Mouse (Mus musculus): ENCODE data around the gene Fhl2. TPM values are rescaled to one million over a fixed set of nuclear protein-coding genes. Genes with fewer than 3 reads are reported as not detected.

Fhl2 gene
- polyA plus RNA-seq, 1 experiment, result 135 TPM

DNA sequence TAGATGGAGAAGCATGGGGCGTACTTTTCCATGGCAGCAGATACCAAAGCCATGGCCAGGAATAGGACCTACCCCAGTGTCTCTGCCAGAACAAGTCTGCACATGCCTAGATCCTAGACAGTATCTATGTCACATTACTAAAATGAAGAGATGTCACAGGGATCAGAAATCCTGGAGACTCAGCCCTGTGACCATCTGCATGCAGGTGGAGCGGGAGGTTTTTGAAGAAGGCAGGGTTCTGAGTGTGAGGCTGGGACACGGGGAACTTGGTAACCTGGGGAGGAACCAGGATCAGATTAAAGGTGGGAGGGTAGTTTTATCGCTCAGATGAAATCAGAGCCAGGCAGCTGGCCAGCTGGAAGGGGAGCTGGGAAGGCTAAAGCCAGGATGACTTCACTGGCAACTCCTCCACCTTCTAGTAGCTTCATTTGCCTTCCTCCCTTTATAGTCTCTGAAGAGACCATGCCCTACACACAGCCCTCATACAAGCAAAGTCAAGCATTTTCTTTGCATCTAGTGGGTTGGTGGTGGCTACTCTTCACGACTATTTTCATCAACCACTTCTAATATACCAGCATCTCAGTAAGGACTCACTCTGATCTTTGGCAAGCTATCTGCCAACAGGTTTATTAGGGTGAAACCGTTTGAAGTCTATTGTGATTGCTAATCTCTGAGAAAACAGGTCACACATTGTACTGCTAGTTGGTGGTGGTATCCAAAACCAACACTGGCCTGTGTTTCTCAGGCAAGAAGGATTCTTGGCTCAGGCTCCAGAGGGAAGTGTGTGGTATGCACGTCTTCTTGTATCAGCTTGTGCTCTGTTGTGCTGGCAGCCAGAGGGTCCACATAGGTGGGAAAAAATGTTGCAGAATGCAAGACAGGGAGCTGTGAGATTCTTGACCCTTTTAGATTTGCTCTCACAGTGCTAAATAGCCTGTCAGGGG lies 23.2 kb downstream of the Fhl2 start:
- no peak overlapping the region for H3K4me3 ChIP-seq (ENCODE audit: insufficient read depth, poor library complexity, severe bottlenecking)
- TF ChIP-seq MYOD1 (IDR thresholded peaks at IDR 0.05; ENCODE audit: control insufficient read depth, insufficient read length, low read depth) (no peak), MAX (IDR thresholded peaks at IDR 0.05) (no peak), MYOG (IDR thresholded peaks at IDR 0.05; ENCODE audit: control insufficient read depth, extremely low read depth, insufficient read length) (no peak), CEBPB (IDR thresholded peaks at IDR 0.05; ENCODE audit: low read depth) (no peak), CTCF (IDR thresholded peaks at IDR 0.05; ENCODE audit: control insufficient read depth, insufficient read depth, insufficient read length) (no peak)

DNA sequence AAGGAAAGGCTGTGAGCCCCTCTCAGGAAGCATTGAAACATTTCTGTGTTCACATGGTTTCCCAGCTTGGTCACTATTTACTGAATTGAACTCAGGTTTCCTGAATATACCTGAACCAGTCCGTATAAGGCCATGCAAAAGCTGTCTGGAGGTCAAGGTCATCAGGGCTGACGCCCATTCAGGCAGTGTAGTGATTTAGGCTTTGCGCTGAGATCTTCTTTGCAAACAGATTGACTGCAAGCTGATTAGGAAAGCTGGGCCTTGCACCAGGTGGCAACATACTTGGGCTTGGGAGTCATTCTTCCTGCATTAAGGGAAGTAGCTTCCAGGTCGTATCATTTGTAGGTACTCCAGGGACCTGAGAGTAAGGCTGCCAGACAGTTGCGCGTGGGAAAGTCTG lies 25.0 kb downstream of the Fhl2 start:
- no peaks in the 10 kb centered on the region for H3K36me3 ChIP-seq (ENCODE audit: control insufficient read depth, insufficient read depth)

More for the DNA sequence above, 23.2 kb downstream of the Fhl2 start:
- no peaks in the 10 kb centered on the region for H3K79me2 ChIP-seq (ENCODE audit: control insufficient read depth, insufficient read depth)
- H3K79me3 ChIP-seq (ENCODE audit: low read depth), result no peaks in the 10 kb centered on the region
- no peaks in the 10 kb centered on the region for H3K27me3 ChIP-seq (ENCODE audit: control insufficient read depth, insufficient read depth, insufficient read length)
- no peaks in the 10 kb centered on the region for H3K36me3 ChIP-seq (ENCODE audit: control insufficient read depth, insufficient read depth)
- H3ac ChIP-seq (ENCODE audit: control insufficient read depth, insufficient read length, low read depth), result no peak overlapping the region

DNA sequence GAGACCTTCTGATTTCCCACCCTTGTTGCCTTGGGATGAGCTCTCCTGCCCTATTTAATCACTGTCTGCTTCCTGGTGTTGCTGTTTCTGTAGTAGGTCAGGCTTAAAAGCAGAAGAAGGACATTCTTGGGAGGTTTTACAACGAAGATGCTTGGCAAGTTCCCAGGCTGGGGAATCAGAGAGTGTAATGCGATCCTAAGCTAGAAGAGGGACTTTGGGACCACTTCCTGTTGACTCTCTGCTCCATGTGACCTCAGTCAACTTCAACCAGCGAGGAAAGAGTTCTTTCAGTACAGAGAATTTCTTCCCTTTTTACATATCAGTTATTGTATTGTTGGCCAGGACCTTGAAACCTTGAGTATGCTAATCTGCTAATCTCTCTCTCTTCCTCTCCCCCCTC lies 25.7 kb downstream of the Fhl2 start:
- Histone ChIP-seq H3K79me2 (ENCODE audit: control insufficient read depth, insufficient read depth) (no peaks in the 10 kb centered on the region), H3ac (ENCODE audit: control insufficient read depth, insufficient read length, low read depth) (no peak overlapping the region), H3K27me3 (ENCODE audit: control insufficient read depth, insufficient read depth, insufficient read length) (no peaks in the 10 kb centered on the region), H3K36me3 (ENCODE audit: control insufficient read depth, insufficient read depth) (no peaks in the 10 kb centered on the region), H3K4me3 (ENCODE audit: insufficient read depth, poor library complexity, severe bottlenecking) (no peak overlapping the region), H3K79me3 (ENCODE audit: low read depth) (no peaks in the 10 kb centered on the region)
- TF ChIP-seq MAX (IDR thresholded peaks at IDR 0.05) (peak; percentile 62), MYOD1 (IDR thresholded peaks at IDR 0.05; ENCODE audit: control insufficient read depth, insufficient read length, low read depth) (no peak), MYOG (IDR thresholded peaks at IDR 0.05; ENCODE audit: control insufficient read depth, extremely low read depth, insufficient read length) (no peak), CTCF (IDR thresholded peaks at IDR 0.05; ENCODE audit: control insufficient read depth, insufficient read depth, insufficient read length) (no peak), USF1 (IDR thresholded peaks at IDR 0.05; ENCODE audit: low read depth) (peak; percentile 97), CEBPB (IDR thresholded peaks at IDR 0.05; ENCODE audit: low read depth) (no peak), FOSL1 (IDR thresholded peaks at IDR 0.05; ENCODE audit: insufficient read depth, low read length, poor library complexity, severe bottlenecking) (no peak)

More for the DNA sequence above, 25.0 kb downstream of the Fhl2 start:
- H3ac ChIP-seq (ENCODE audit: control insufficient read depth, insufficient read length, low read depth), result no peak overlapping the region
- no peaks in the 10 kb centered on the region for H3K79me3 ChIP-seq (ENCODE audit: low read depth)
- no peaks in the 10 kb centered on the region for H3K27me3 ChIP-seq (ENCODE audit: control insufficient read depth, insufficient read depth, insufficient read length)
- no peaks in the 10 kb centered on the region for H3K79me2 ChIP-seq (ENCODE audit: control insufficient read depth, insufficient read depth)
- TF ChIP-seq CTCF (IDR thresholded peaks at IDR 0.05; ENCODE audit: control insufficient read depth, insufficient read depth, insufficient read length) (no peak), MYOG (IDR thresholded peaks at IDR 0.05; ENCODE audit: control insufficient read depth, extremely low read depth, insufficient read length) (no peak)
- H3K4me3 ChIP-seq (ENCODE audit: insufficient read depth, poor library complexity, severe bottlenecking), result no peak overlapping the region

DNA sequence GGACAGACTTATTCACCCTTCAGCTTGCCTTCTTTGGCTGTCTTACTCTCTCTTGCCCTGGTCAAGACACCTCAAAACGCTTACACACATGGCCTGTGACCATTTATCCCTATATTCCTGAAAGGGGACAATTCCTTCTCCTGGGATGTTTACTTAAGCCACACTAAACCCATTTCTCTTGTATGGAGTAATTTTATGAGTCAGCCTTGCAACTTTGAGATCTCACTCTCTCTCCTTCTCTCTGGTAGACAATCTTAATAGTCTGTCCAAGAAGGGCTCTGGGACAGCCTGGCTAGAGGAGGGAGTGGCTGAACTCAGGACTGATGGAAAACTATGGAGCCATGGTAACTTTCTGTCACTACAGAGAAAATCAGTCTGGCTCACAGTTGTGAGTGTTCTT lies 27.1 kb downstream of the Fhl2 start:
- no peaks in the 10 kb centered on the region for H3K36me3 ChIP-seq (ENCODE audit: control insufficient read depth, insufficient read depth)
- peak; percentile 2 for TF ChIP-seq FOSL1 (IDR thresholded peaks at IDR 0.05; ENCODE audit: insufficient read depth, low read length, poor library complexity, severe bottlenecking)
- no peak for TF ChIP-seq CTCF (IDR thresholded peaks at IDR 0.05; ENCODE audit: control insufficient read depth, insufficient read depth, insufficient read length)
- no peak for TF ChIP-seq MYOD1 (IDR thresholded peaks at IDR 0.05; ENCODE audit: control insufficient read depth, insufficient read length, low read depth)
- no peak for TF ChIP-seq USF1 (IDR thresholded peaks at IDR 0.05; ENCODE audit: low read depth)
- peak; percentile 56 for TF ChIP-seq CEBPB (IDR thresholded peaks at IDR 0.05; ENCODE audit: low read depth)
- no peak overlapping the region for H3ac ChIP-seq (ENCODE audit: control insufficient read depth, insufficient read length, low read depth)
- no peak overlapping the region for H3K4me3 ChIP-seq (ENCODE audit: insufficient read depth, poor library complexity, severe bottlenecking)
- no peaks in the 10 kb centered on the region for H3K27me3 ChIP-seq (ENCODE audit: control insufficient read depth, insufficient read depth, insufficient read length)
- no peaks in the 10 kb centered on the region for H3K79me2 ChIP-seq (ENCODE audit: control insufficient read depth, insufficient read depth)
- no peaks in the 10 kb centered on the region for H3K79me3 ChIP-seq (ENCODE audit: low read depth)

DNA sequence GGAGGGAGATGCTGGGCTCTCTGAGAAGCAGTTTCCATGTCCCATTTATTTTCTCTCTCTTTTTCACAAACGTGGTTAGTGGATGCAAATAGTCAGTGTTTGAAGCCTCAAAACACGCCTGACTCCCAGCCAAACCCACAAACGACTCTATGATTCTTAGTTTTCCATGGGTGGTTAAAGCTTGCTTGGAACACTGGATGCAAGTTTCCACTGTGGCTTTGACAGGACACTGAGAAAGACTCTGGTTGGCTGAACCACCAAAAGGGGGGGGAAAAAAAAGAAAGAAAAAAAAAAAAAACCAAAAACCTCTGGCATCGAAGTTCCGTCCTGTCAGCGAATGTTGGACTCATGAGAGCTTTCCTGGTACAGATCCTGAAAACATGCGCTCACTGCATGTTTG lies 27.6 kb downstream of the Fhl2 start:
- H3K27me3 ChIP-seq (ENCODE audit: control insufficient read depth, insufficient read depth, insufficient read length), result no peaks in the 10 kb centered on the region
- no peak overlapping the region for H3ac ChIP-seq (ENCODE audit: control insufficient read depth, insufficient read length, low read depth)
- H3K79me2 ChIP-seq (ENCODE audit: control insufficient read depth, insufficient read depth), result no peaks in the 10 kb centered on the region
- no peaks in the 10 kb centered on the region for H3K36me3 ChIP-seq (ENCODE audit: control insufficient read depth, insufficient read depth)
- no peaks in the 10 kb centered on the region for H3K79me3 ChIP-seq (ENCODE audit: low read depth)
- TF ChIP-seq CTCF (IDR thresholded peaks at IDR 0.05; ENCODE audit: control insufficient read depth, insufficient read depth, insufficient read length), result no peak
- TF ChIP-seq USF1 (IDR thresholded peaks at IDR 0.05; ENCODE audit: low read depth), result no peak
- TF ChIP-seq MYOD1 (IDR thresholded peaks at IDR 0.05; ENCODE audit: control insufficient read depth, insufficient read length, low read depth), result no peak
- TF ChIP-seq MAX (IDR thresholded peaks at IDR 0.05), result no peak
- no peak for TF ChIP-seq FOSL1 (IDR thresholded peaks at IDR 0.05; ENCODE audit: insufficient read depth, low read length, poor library complexity, severe bottlenecking)
- no peak for TF ChIP-seq MYOG (IDR thresholded peaks at IDR 0.05; ENCODE audit: control insufficient read depth, extremely low read depth, insufficient read length)
- TF ChIP-seq CEBPB (IDR thresholded peaks at IDR 0.05; ENCODE audit: low read depth), result no peak
- H3K4me3 ChIP-seq (ENCODE audit: insufficient read depth, poor library complexity, severe bottlenecking), result no peak overlapping the region

DNA sequence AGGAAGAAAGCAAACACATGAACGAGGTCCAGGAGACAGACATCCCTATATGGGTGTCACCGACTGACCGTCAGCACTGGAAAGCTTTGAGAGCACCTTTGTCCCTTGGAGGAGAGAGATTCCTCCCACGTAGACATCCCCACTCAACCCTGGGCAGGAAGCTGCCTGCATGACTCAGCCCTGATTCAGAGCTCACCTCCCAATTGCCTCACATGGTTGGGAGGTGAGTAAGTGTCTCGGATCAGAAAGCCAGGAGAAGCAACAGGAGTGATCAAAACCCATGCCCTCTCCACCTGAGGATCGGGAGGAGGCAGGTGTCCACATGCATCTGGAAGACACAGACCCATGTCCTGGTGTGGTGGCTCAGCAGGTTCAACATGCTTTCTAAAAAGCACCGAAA lies 28.2 kb downstream of the Fhl2 start:
- H3K4me3 ChIP-seq (ENCODE audit: insufficient read depth, poor library complexity, severe bottlenecking), result no peak overlapping the region
- peaks cover 2% of the 10 kb centered on the region for H3K79me2 ChIP-seq (ENCODE audit: control insufficient read depth, insufficient read depth)
- H3K27me3 ChIP-seq (ENCODE audit: control insufficient read depth, insufficient read depth, insufficient read length), result no peaks in the 10 kb centered on the region
- H3K79me3 ChIP-seq (ENCODE audit: low read depth), result no peaks in the 10 kb centered on the region
- no peaks in the 10 kb centered on the region for H3K36me3 ChIP-seq (ENCODE audit: control insufficient read depth, insufficient read depth)
- TF ChIP-seq MYOG (IDR thresholded peaks at IDR 0.05; ENCODE audit: control insufficient read depth, extremely low read depth, insufficient read length) (no peak), CEBPB (IDR thresholded peaks at IDR 0.05; ENCODE audit: low read depth) (peak; percentile 79), MAX (IDR thresholded peaks at IDR 0.05) (no peak), FOSL1 (IDR thresholded peaks at IDR 0.05; ENCODE audit: insufficient read depth, low read length, poor library complexity, severe bottlenecking) (peak; percentile 89), USF1 (IDR thresholded peaks at IDR 0.05; ENCODE audit: low read depth) (peak; percentile 7), CTCF (IDR thresholded peaks at IDR 0.05; ENCODE audit: control insufficient read depth, insufficient read depth, insufficient read length) (no peak), MYOD1 (IDR thresholded peaks at IDR 0.05; ENCODE audit: control insufficient read depth, insufficient read length, low read depth) (peak; percentile 20)
- no peak overlapping the region for H3ac ChIP-seq (ENCODE audit: control insufficient read depth, insufficient read length, low read depth)

Measured in C2C12 (cell line).